Mouse (Mus musculus): ENCODE measurements at regions not wholly inside any gene's neighbourhood (a gene's known extent, or its start where the extent isn't known, plus 50 kb on each side); places are given as distances from the start of the nearest gene placed in this dataset.

DNA sequence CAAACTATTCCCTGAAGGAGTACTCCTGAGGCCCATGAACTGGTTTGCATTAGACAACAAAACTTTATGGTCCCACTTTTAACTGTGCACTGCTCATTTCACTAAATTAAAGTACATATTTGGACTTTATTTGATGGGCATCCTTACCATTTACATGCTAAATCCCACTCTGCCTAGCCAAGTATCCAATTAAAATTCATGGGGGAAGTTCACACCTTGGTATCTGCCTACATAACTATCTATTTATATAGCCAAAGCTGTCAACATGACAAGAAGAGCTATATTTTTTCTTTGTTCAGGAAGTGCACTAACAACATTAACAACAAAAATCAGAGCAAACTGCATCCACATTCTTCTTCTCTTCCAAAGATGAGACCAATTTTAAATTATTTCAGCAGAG lies 317.7 kb upstream of the Nwd2 start:
- Histone ChIP-seq H3K9ac (ENCODE audit: low read depth, low read length) (no peak overlapping the region), H3K9me3 (ENCODE audit: control insufficient read depth, low read length) (no peaks in the 10 kb centered on the region), H3K36me3 (ENCODE audit: control insufficient read depth, insufficient read depth, low read length) (no peaks in the 10 kb centered on the region), H3K4me1 (ENCODE audit: control insufficient read depth, insufficient read depth, low read length) (no peaks in the 10 kb centered on the region), H3K4me2 (ENCODE audit: low read depth, low read length) (no peak overlapping the region), H3K27ac (replicated peaks; ENCODE audit: low read depth, low read length) (no peak overlapping the region), H3K4me3 (ENCODE audit: low read depth, low read length) (no peak overlapping the region), H3K27me3 (replicated peaks; ENCODE audit: control insufficient read depth, insufficient read depth, low read length) (no peaks in the 10 kb centered on the region)
- ATAC-seq (ENCODE audit: low read depth), result no peak
- DNase-seq (ENCODE audit: low spot score), result no peak

DNA sequence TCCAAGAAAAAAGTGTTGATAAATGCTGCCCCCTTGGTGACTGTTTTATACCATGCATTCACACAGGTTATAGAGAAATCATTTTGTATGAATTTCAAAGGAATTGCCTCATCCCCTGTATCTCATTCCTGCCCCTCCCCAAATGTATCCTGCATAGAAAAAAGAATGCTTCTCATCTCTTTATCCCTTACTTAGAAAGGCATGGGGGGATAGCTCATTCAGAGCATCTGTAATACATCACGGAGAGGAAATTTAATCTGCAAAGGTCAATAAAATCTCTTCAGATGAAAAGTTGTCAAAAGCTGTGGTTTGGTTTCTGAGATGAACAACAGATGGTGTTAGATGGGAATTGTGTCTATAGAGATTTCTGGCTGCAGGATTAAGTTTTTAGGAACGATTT lies 297.8 kb upstream of the Nwd2 start:
- Histone ChIP-seq H3K4me2 (ENCODE audit: low read depth, low read length) (no peak overlapping the region), H3K9me3 (ENCODE audit: control insufficient read depth, low read length) (no peaks in the 10 kb centered on the region), H3K36me3 (ENCODE audit: control insufficient read depth, insufficient read depth, low read length) (no peaks in the 10 kb centered on the region), H3K4me3 (ENCODE audit: low read depth, low read length) (no peak overlapping the region), H3K27me3 (replicated peaks; ENCODE audit: control insufficient read depth, insufficient read depth, low read length) (no peaks in the 10 kb centered on the region), H3K9ac (ENCODE audit: low read depth, low read length) (no peak overlapping the region), H3K27ac (replicated peaks; ENCODE audit: low read depth, low read length) (no peak overlapping the region), H3K4me1 (ENCODE audit: control insufficient read depth, insufficient read depth, low read length) (no peaks in the 10 kb centered on the region)
- ATAC-seq (ENCODE audit: low read depth) (peak; percentile 55; the same call in 1 of the 2 replicates), DNase-seq (ENCODE audit: low spot score) (peak; percentile 63)
- WGBS, result 28% methylated on average over 2 of the region's 2 CpGs

DNA sequence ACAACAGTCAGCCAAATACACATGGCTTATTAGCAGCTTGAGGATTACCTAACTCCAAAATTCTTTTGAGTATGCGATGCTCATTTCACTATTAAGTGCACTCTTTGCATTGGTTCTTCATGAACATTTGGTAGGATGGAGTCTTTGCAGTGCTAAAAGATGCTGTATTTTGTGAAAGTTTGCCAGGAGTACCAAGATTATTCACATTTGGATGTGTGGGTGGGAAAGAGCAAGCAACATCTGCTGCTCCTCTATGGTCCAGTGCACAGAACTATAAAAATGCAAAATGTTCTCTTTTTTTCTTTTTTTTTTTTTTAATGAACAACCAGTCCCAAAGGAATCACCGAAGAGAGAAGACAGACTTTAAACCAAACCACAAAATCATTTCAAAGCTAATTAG lies 256.9 kb upstream of the Nwd2 start:
- H3K4me3 ChIP-seq (ENCODE audit: low read depth, low read length), result no peak overlapping the region
- 73% methylated on average over 2 of the region's 2 CpGs for WGBS
- no peaks in the 10 kb centered on the region for H3K27me3 ChIP-seq (replicated peaks; ENCODE audit: control insufficient read depth, insufficient read depth, low read length)
- H3K9ac ChIP-seq (ENCODE audit: low read depth, low read length), result no peak overlapping the region
- H3K36me3 ChIP-seq (ENCODE audit: control insufficient read depth, insufficient read depth, low read length), result no peaks in the 10 kb centered on the region
- DNase-seq (ENCODE audit: low spot score), result no peak
- H3K4me1 ChIP-seq (ENCODE audit: control insufficient read depth, insufficient read depth, low read length), result no peaks in the 10 kb centered on the region
- no peak for ATAC-seq (ENCODE audit: low read depth)
- no peak overlapping the region for H3K4me2 ChIP-seq (ENCODE audit: low read depth, low read length)
- H3K9me3 ChIP-seq (ENCODE audit: control insufficient read depth, low read length), result no peaks in the 10 kb centered on the region
- H3K27ac ChIP-seq (replicated peaks; ENCODE audit: low read depth, low read length), result no peak overlapping the region

DNA sequence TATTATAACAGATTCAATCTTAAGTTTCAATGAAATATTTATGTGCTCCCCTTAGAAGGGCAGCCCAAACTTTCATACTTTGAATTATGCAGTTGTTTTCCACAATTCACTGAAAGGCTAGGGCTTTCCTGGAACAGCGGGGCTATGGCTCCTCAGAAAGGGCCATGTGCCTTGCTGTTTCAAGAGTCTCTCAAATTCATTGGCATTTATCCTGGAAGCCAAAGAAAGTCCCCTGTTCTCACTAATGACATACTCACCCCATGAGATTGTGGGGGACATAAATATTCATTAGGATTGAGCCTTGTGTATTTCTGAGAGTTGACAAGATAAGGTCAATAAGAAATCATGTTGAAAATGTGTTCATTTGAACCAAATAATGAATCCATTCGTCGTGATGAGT lies 250.9 kb upstream of the Nwd2 start:
- 66% methylated on average over 3 of the region's 3 CpGs for WGBS
- no peak overlapping the region for H3K4me3 ChIP-seq (ENCODE audit: low read depth, low read length)
- no peaks in the 10 kb centered on the region for H3K9me3 ChIP-seq (ENCODE audit: control insufficient read depth, low read length)
- H3K27ac ChIP-seq (replicated peaks; ENCODE audit: low read depth, low read length), result no peak overlapping the region
- H3K27me3 ChIP-seq (replicated peaks; ENCODE audit: control insufficient read depth, insufficient read depth, low read length), result no peaks in the 10 kb centered on the region
- ATAC-seq (ENCODE audit: low read depth), result no peak
- H3K9ac ChIP-seq (ENCODE audit: low read depth, low read length), result no peak overlapping the region
- H3K4me2 ChIP-seq (ENCODE audit: low read depth, low read length), result no peak overlapping the region
- no peaks in the 10 kb centered on the region for H3K4me1 ChIP-seq (ENCODE audit: control insufficient read depth, insufficient read depth, low read length)
- no peaks in the 10 kb centered on the region for H3K36me3 ChIP-seq (ENCODE audit: control insufficient read depth, insufficient read depth, low read length)
- DNase-seq (ENCODE audit: low spot score), result no peak

DNA sequence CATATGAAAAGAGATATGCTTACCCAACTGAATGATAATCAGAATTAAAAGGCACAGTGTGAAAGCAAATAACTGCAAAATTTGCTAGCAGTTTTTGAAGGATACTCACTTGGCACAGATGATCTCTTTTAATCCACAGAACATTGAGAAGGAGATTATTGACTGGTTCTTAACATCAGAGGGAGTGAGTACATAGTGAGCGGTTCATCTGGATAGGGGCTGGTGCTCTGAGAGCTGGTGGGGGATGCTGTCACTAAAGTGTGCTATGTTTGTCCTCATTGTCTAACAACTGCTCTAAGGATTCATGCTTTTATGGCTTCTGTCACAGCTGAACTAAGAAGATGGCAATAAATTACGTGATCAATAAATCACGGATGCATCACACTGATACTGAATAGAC lies 218.7 kb upstream of the Nwd2 start:
- ATAC-seq (ENCODE audit: low read depth) (no peak), DNase-seq (ENCODE audit: low spot score) (no peak)
- H3K27ac ChIP-seq (replicated peaks; ENCODE audit: low read depth, low read length), result no peak overlapping the region
- H3K4me2 ChIP-seq (ENCODE audit: low read depth, low read length), result no peak overlapping the region
- no peaks in the 10 kb centered on the region for H3K9me3 ChIP-seq (ENCODE audit: control insufficient read depth, low read length)
- H3K4me3 ChIP-seq (ENCODE audit: low read depth, low read length), result no peak overlapping the region
- no peaks in the 10 kb centered on the region for H3K4me1 ChIP-seq (ENCODE audit: control insufficient read depth, insufficient read depth, low read length)
- H3K27me3 ChIP-seq (replicated peaks; ENCODE audit: control insufficient read depth, insufficient read depth, low read length), result no peaks in the 10 kb centered on the region
- no peaks in the 10 kb centered on the region for H3K36me3 ChIP-seq (ENCODE audit: control insufficient read depth, insufficient read depth, low read length)
- no peak overlapping the region for H3K9ac ChIP-seq (ENCODE audit: low read depth, low read length)
- 89% methylated on average over 3 of the region's 3 CpGs for WGBS

DNA sequence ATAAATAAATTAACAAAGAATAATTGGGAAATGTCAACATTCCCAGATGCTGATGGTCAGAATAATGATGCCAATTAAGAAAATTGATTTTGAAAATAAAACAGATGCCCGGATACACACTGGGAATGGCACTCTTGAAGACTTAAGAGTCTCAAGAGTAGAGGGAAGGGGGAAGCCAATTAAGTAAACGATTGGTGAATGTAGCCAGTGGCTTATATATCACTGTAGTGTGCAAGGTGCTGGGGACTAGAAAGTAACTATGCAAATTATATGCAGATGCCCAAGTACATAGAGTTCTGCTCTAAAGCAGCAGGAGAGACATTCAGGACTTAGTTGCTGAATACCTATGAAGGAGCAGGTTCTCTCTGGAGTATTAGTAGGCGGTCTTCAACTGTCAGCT lies 204.5 kb upstream of the Nwd2 start:
- no peaks in the 10 kb centered on the region for H3K4me1 ChIP-seq (ENCODE audit: control insufficient read depth, insufficient read depth, low read length)
- H3K27ac ChIP-seq (replicated peaks; ENCODE audit: low read depth, low read length), result no peak overlapping the region
- DNase-seq (ENCODE audit: low spot score) (no peak), ATAC-seq (ENCODE audit: low read depth) (no peak)
- no peaks in the 10 kb centered on the region for H3K27me3 ChIP-seq (replicated peaks; ENCODE audit: control insufficient read depth, insufficient read depth, low read length)
- H3K4me2 ChIP-seq (ENCODE audit: low read depth, low read length), result no peak overlapping the region
- H3K4me3 ChIP-seq (ENCODE audit: low read depth, low read length), result no peak overlapping the region
- no peaks in the 10 kb centered on the region for H3K9me3 ChIP-seq (ENCODE audit: control insufficient read depth, low read length)
- H3K36me3 ChIP-seq (ENCODE audit: control insufficient read depth, insufficient read depth, low read length), result no peaks in the 10 kb centered on the region
- 59% methylated on average over 3 of the region's 3 CpGs for WGBS
- H3K9ac ChIP-seq (ENCODE audit: low read depth, low read length), result no peak overlapping the region

DNA sequence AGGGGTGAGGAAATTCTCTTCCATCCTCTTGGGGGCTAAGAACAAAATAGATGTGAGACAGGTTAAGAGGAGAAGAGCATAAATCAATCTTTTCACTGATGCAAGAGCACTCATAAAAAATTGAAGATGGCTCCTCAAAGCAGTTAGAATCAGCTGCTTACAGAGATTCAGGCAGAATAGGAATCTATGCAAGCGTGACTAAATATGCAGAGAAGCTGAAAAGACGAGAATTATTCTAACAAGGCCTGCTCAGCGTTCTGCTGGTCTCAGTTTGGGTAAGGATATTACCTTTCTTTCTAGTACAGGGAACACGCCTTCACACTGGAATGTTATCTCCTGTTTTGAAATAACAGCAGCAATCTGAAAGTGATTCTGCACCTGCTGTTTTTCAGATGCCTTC lies 203.7 kb upstream of the Nwd2 start:
- Histone ChIP-seq H3K27me3 (replicated peaks; ENCODE audit: control insufficient read depth, insufficient read depth, low read length) (no peaks in the 10 kb centered on the region), H3K4me2 (ENCODE audit: low read depth, low read length) (no peak overlapping the region), H3K27ac (replicated peaks; ENCODE audit: low read depth, low read length) (no peak overlapping the region), H3K36me3 (ENCODE audit: control insufficient read depth, insufficient read depth, low read length) (no peaks in the 10 kb centered on the region), H3K4me3 (ENCODE audit: low read depth, low read length) (no peak overlapping the region), H3K9me3 (ENCODE audit: control insufficient read depth, low read length) (no peaks in the 10 kb centered on the region), H3K4me1 (ENCODE audit: control insufficient read depth, insufficient read depth, low read length) (no peaks in the 10 kb centered on the region), H3K9ac (ENCODE audit: low read depth, low read length) (no peak overlapping the region)
- ATAC-seq (ENCODE audit: low read depth) (no peak), DNase-seq (ENCODE audit: low spot score) (no peak)
- WGBS, result 75% methylated on average over 4 of the region's 4 CpGs

DNA sequence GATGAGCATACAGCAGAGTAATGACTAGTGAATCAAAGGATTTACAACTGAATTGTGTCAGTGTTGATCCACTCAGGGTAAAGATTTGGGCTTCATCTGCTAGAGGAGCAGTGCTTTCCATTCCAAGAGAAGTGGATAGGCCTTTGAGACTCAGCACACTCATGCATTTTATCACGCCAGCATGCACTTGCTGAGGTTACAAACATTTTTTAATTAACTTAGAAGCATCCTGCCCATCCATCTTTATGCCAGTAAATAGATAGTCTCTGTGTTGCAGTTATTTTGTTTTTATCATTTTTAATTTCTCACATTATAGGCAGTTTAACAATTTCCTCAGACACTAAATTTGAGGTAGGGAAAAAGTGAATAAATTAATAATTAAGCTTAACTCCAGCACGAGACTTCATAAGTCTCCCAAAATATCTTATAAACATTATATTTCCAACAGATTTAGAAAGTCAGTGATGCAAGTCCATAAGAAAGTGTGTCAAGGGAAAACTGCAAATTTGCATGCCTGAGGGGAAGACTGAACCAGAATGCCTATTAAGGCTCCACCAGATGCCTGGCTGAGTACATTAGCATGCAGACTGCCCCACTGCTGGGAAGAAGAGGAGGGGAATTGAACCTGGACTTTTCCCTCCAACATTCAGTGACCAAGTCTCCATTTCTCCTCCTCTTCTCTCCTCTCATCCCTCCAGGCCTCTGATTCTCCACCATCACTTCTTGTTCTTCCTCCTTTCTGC lies 180.2 kb upstream of the Nwd2 start:
- H3K9ac ChIP-seq (ENCODE audit: low read depth, low read length), result no peak overlapping the region
- no peak overlapping the region for H3K4me2 ChIP-seq (ENCODE audit: low read depth, low read length)
- H3K4me1 ChIP-seq (ENCODE audit: control insufficient read depth, insufficient read depth, low read length), result no peaks in the 10 kb centered on the region
- WGBS, result 68% methylated on average over 2 of the region's 2 CpGs
- H3K36me3 ChIP-seq (ENCODE audit: control insufficient read depth, insufficient read depth, low read length), result no peaks in the 10 kb centered on the region
- H3K9me3 ChIP-seq (ENCODE audit: control insufficient read depth, low read length), result no peaks in the 10 kb centered on the region
- DNase-seq (ENCODE audit: low spot score) (no peak), ATAC-seq (ENCODE audit: low read depth) (no peak)
- no peak overlapping the region for H3K27ac ChIP-seq (replicated peaks; ENCODE audit: low read depth, low read length)
- H3K27me3 ChIP-seq (replicated peaks; ENCODE audit: control insufficient read depth, insufficient read depth, low read length), result no peaks in the 10 kb centered on the region
- no peak overlapping the region for H3K4me3 ChIP-seq (ENCODE audit: low read depth, low read length)

DNA sequence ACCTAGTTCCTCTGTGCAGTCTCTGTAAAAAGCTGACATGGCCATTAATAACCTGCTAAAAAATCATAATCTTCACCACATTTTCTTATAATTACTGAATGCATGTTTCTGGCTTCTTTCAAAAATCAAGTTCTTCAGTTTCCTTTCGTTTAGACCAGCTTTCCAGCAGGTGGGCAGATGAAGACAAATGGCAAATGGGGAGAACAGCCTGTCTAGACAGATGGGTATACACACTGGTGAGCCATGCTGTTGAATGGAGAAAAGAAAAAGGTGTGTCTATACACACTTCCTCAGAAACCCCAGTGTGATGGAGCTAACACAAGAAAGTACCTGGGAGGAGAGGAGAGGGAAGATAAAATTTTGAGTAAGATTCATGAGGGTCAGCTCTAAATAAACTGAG lies 179.2 kb upstream of the Nwd2 start:
- WGBS, result 44% methylated on average over 1 of the region's 1 CpGs
- no peak for DNase-seq (ENCODE audit: low spot score)

More for the DNA sequence above, 179.2 kb upstream of the Nwd2 start:
- no peak overlapping the region for H3K9ac ChIP-seq (ENCODE audit: low read depth, low read length)
- H3K36me3 ChIP-seq (ENCODE audit: control insufficient read depth, insufficient read depth, low read length), result no peaks in the 10 kb centered on the region
- H3K27ac ChIP-seq (replicated peaks; ENCODE audit: low read depth, low read length), result no peak overlapping the region
- no peak for ATAC-seq (ENCODE audit: low read depth)
- no peaks in the 10 kb centered on the region for H3K27me3 ChIP-seq (replicated peaks; ENCODE audit: control insufficient read depth, insufficient read depth, low read length)
- H3K4me1 ChIP-seq (ENCODE audit: control insufficient read depth, insufficient read depth, low read length), result no peaks in the 10 kb centered on the region
- H3K9me3 ChIP-seq (ENCODE audit: control insufficient read depth, low read length), result no peaks in the 10 kb centered on the region
- no peak overlapping the region for H3K4me3 ChIP-seq (ENCODE audit: low read depth, low read length)
- no peak overlapping the region for H3K4me2 ChIP-seq (ENCODE audit: low read depth, low read length)

Measured in embryonic facial prominence, embryonic 14.5 days (tissue).